Mouse (Mus musculus) adrenal gland, postnatal 10 days (tissue): ENCODE measurements around the gene Vrtn. TPM values are rescaled to one million over a fixed set of nuclear protein-coding genes. Genes with fewer than 3 reads are reported as not detected.

ENCODE experiments used
- DNase-seq: peaks from one replicate; pipeline ENCODE4 v3.0.0; 2021; ENCODE audit warnings: mixed read lengths
- total RNA-seq, 2 experiments: library from RNA; stranded (reverse); gene quantifications; 2 replicates each; pipeline ENCODE4 v1.2.3; 2021

The Vrtn gene
- total RNA-seq, 2 experiments from 2014 or later: not detected

DNA sequence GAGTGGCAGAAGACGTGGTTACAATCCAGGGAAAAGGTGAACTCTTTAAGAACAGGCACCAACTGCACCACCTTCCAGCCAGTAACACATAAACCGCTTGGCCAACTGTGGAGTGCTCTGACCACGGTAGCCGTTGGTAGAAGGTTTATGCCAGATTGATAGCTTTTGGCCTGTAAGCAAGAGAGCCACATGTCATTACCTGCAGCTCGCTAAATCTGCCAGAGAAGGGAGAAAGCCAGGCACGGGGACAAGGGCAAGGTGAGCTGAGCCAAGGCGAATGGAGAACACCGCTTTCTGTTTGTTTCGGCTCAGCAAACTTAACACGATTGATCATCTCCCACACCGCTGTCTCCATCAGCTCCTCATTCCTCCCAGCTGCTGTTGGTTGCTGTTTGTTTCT lies 48.2 kb downstream of the Vrtn start:
- DNase-seq: no peak

DNA sequence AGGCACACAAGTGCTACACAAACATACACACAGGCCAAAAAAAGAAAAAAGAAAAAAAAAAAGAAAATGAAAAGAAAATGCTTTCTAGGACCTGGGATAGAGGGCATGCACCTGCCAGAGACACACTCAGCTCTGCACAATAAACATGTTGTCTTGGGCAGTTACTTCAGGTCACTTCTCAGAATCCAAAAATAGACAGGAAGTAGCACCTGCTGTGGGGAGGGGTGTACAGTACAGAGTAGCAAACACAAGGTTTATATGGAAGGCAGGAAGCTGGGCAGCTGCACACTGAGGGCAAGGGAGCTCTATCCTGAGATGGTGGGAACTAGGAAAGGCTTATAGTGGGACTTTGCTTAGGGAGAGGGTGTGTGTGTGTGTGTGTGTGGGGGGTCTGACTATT lies 50.5 kb downstream of the Vrtn start:
- no peak for DNase-seq

DNA sequence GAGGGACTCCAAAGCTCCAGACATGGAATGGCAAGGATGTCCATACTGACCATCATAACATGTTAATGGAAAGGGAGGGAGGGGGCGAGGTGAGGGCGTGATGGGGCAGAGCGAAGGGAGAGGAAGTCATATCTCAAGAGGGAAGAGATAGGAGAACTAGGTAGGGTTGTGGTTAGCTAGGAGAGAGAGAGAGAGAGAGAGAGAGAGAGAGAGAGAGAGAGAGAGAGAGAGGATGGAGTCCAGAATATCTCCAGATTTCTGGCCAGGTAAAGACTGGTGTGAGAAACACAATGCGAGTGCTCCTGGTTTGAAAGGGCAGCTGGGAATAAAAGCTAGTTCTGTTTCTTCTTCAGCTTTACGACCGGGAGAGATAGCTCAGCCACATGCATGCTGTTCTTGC lies 51.3 kb downstream of the Vrtn start:
- no peak for DNase-seq

DNA sequence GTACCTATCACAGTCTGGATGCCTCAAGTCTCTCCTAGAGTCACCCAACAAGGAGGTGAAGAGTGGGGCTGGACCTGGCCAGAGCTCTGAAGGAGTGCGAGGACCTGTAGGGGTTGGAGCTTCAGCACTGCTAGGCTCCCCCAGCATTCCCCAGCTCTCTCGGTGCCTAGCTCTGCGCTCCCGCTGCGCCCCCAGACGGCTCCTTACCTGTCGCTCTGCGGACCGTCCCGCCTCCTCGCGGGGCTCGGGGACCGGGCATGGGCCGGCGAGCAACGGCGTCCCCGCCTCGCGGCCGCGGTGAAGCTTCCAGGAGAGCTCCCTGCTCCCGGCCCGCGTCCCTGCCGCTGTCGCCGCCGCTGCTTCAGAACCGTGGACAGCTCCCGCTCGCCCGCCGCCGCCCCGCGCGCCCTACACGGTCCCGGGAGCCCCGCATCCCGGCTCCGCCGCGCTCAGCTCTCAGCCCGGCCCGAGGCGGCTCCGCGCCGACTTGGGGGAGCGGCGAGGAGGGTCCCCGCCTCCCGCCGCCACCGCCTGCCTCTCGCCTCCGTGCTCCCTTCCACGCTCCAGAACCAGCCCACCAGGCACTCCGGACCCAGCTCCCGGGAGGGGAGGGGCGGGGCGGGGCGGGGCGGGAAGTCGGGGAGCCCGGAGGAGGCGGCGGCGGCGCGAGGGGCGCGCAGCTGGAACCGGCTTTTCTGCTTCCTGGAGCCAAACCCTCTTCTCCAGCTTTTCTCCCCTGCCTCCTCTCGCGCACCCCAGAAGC lies 57.7 kb downstream of the Vrtn start, which contains the start of gene Syndig1l:
Syndig1l (minus strand) TSS at position 513 of the 763 bp plus-strand sequence.
- peak; percentile 94 for DNase-seq

Other genes with a start within 250 kb of the Vrtn start
- gene Entpd5, start 232.0 kb upstream of the Vrtn start, total RNA-seq: 10 to 100 TPM; 66.3 to 74.5 TPM
- 1 to 10 TPM; 5.7 to 8.4 TPM for gene Bbof1, start 231.9 kb upstream of the Vrtn start, total RNA-seq
- 10 to 100 TPM; 13.9 to 14.7 TPM for gene Rnf113a2, start 223.8 kb upstream of the Vrtn start, total RNA-seq
- 100 to 1,000 TPM; 230 to 234 TPM for gene Aldh6a1, start 190.0 kb upstream of the Vrtn start, total RNA-seq
- gene Lin52, start 189.6 kb upstream of the Vrtn start, total RNA-seq: 10 to 100 TPM; 10.9 to 11.2 TPM
- gene Vsx2, start 71.3 kb upstream of the Vrtn start, total RNA-seq: not detected
- gene Abcd4, start 23.6 kb upstream of the Vrtn start, total RNA-seq: 10 to 100 TPM in 1 of 2 experiments, 1 to 10 TPM in 1; 10.0 to 14.6 TPM
- gene Syndig1l, start 57.8 kb downstream of the Vrtn start, total RNA-seq: under 1 TPM in 1 of 2 experiments, not detected in 1; 0.27 TPM
- gene Npc2, start 132.1 kb downstream of the Vrtn start, total RNA-seq: 10 to 100 TPM; 65.4 to 69.5 TPM
- 100 to 1,000 TPM in 1 of 2 experiments, 10 to 100 TPM in 1; 94.6 to 121 TPM for gene Isca2, start 132.2 kb downstream of the Vrtn start, total RNA-seq
- gene Ltbp2, start 235.5 kb downstream of the Vrtn start, total RNA-seq: 10 to 100 TPM; 11.4 to 13.6 TPM